Mouse (Mus musculus) midbrain, embryonic 12.5 days (tissue): ENCODE measurements around the gene Tmbim1. TPM values are rescaled to one million over a fixed set of nuclear protein-coding genes. Genes with fewer than 3 reads are reported as not detected.

Experiments
- ATAC-seq: fragments of 200-750 bp; cut with Nextera tagmentation; 2 replicates; pipeline ENCODE4 v1.8.0; 2017; ENCODE audit warnings: low read depth, moderate TSS enrichment, moderate library complexity; ENCODE audit not compliant: low FRiP score
- H3K27ac ChIP-seq: fragments of 300-500 bp; sonication (generic); replicated peaks from 2 replicates; pipeline ENCODE4 v1.5.1; 2016; ENCODE audit warnings: mild to moderate bottlenecking
- H3K27me3 ChIP-seq: fragments of 300-500 bp; sonication (generic); 2 replicates; pipeline ENCODE4 v1.6.1; 2016; ENCODE audit warnings: mild to moderate bottlenecking
- H3K36me3 ChIP-seq: fragments of 300-500 bp; sonication (generic); 2 replicates; pipeline ENCODE4 v1.6.1; 2016
- H3K4me1 ChIP-seq: fragments of 300-500 bp; sonication (generic); 2 replicates; pipeline ENCODE4 v1.6.1; 2016
- H3K4me2 ChIP-seq: fragments of 300-500 bp; sonication (generic); replicated peaks from 2 replicates; pipeline ENCODE4 v1.6.1; 2016; ENCODE audit warnings: mild to moderate bottlenecking, moderate library complexity
- H3K4me3 ChIP-seq: fragments of 300-500 bp; sonication (generic); 2 replicates; pipeline ENCODE4 v1.5.1; 2016; ENCODE audit warnings: mild to moderate bottlenecking
- H3K9ac ChIP-seq: fragments of 300-500 bp; sonication (generic); replicated peaks from 2 replicates; pipeline ENCODE4 v1.6.1; 2016; ENCODE audit warnings: mild to moderate bottlenecking, moderate library complexity
- H3K9me3 ChIP-seq: fragments of 300-500 bp; sonication (generic); 2 replicates; pipeline ENCODE4 v1.6.1; 2016; ENCODE audit warnings: mild to moderate bottlenecking
- WGBS: fragments of 180-500 bp; shearing (Covaris S2); methylation state at CpG from one replicate; pipeline ENCODE4 v1.1.7; 2016; 5-methylcytosine and 5-hydroxymethylcytosine counted together
- polyA plus RNA-seq: library from polyadenylated mRNA; unstranded; fragments of >200 nt; fragmentation: Nextera tagmentation; extraction: Ambion mirVana; gene quantifications from 2 replicates; pipeline ENCODE4 v1.2.1, GENCODE M21; 2016

Gene Tmbim1
- polyA plus RNA-seq, 1 experiment from 2014 or later: 9.8 TPM

DNA sequence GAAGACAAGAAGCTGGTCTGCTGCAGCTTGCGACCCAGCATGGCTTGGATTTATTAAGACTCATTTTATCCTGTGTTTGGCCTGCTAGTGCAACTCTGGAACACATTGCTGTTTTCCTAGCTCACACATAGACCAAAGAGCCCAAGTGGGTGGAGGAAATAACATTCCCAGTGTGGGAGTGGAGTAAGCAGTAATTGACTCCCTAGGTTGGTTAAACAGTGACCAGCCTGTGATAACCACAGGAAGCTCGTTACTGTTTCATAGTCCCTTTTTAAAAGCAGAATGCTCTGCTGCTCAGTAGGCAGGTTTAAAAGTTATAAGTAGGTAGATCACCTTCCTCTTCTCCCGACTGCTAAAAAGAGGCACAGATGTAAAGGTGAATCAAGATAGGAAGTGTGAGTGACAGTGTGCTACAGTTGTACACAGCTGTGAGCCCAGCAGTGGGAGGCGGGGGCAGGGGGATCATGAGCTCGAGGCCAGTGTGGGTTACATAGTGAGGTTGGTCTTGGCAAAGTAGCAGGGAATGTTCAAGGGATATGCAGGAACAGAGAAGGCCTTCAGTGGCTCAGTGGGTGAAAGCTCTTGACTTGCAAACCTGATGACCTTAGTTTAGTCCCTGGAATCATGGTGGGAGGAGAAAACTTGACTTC is 56.0 kb downstream of the Tmbim1 start:
- H3K4me1 ChIP-seq: peaks cover 2% of the 10 kb centered on the region; the same call in 1 of the 2 replicates
- no peak overlapping the region for H3K9ac ChIP-seq
- no peak overlapping the region for H3K27ac ChIP-seq
- no peak for ATAC-seq
- WGBS: 92% methylated on average over 5 of the region's 5 CpGs
- peaks cover 63% of the 10 kb centered on the region for H3K36me3 ChIP-seq
- H3K4me3 ChIP-seq: no peak overlapping the region
- H3K4me2 ChIP-seq: no peak overlapping the region
- H3K27me3 ChIP-seq: no peaks in the 10 kb centered on the region
- H3K9me3 ChIP-seq: no peaks in the 10 kb centered on the region

GRCm38 (mm10) chr1:74248799-74249198 is 56.6 kb downstream of the Tmbim1 start:
- peaks cover 2% of the 10 kb centered on the region; the same call in 1 of the 2 replicates for H3K4me1 ChIP-seq
- no peak overlapping the region for H3K4me3 ChIP-seq
- ATAC-seq: no peak
- H3K36me3 ChIP-seq: peaks cover 56% of the 10 kb centered on the region
- H3K9ac ChIP-seq: no peak overlapping the region
- 81% methylated on average over 1 of the region's 1 CpGs for WGBS
- H3K27ac ChIP-seq: no peak overlapping the region
- no peaks in the 10 kb centered on the region for H3K27me3 ChIP-seq
- H3K4me2 ChIP-seq: no peak overlapping the region
- H3K9me3 ChIP-seq: no peaks in the 10 kb centered on the region

DNA sequence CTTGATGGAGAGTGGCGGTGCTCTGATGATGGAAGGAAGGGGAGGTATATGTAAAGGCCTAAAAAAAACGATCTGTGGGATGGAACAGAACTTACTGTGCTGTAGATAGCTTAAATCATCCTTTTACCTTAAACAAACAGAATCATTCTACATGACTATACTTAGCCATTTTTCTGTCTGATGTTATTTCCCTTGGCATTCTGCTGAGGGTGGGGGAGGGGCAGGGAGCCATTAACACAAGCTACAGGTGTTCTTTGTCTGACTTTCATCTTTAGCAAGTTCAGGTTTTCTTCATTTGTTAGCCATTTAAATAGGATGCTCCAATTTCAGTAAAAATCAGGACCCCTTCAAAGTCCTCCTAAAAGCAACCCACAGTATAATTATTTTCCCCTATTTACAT is 59.9 kb downstream of the Tmbim1 start:
- Histone ChIP-seq H3K27ac (no peak overlapping the region), H3K36me3 (peaks cover 26% of the 10 kb centered on the region), H3K4me2 (no peak overlapping the region), H3K27me3 (no peaks in the 10 kb centered on the region), H3K9me3 (no peaks in the 10 kb centered on the region), H3K4me3 (no peak overlapping the region), H3K4me1 (peaks cover 3% of the 10 kb centered on the region; the same call in 1 of the 2 replicates), H3K9ac (no peak overlapping the region)
- no peak for ATAC-seq
- WGBS: 88% methylated on average over 2 of the region's 2 CpGs

DNA sequence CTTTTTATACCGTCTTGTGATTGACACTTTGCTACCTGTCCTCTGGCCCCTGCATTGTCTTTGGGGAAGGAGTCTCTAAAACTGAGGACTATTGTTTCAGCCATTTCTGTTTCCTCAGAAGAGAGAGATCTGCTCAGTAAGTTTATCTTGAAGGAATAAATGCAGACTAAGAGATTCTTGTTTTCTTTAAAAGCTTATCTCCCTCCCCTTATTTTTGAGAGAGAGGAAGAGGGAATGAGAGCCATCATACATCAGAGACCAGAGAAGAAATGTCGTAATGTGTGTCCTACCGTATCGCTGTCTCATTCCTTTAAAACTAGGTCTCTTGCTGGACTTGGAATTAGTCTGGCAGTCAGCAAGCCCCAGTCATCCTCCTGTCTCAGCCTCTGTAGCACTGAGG is 64.6 kb downstream of the Tmbim1 start:
- no peak overlapping the region for H3K4me2 ChIP-seq
- no peaks in the 10 kb centered on the region for H3K36me3 ChIP-seq
- WGBS: 90% methylated on average over 4 of the region's 4 CpGs
- no peak overlapping the region for H3K9ac ChIP-seq
- H3K27ac ChIP-seq: no peak overlapping the region
- no peak for ATAC-seq
- no peaks in the 10 kb centered on the region for H3K27me3 ChIP-seq
- peaks cover 38% of the 10 kb centered on the region for H3K4me1 ChIP-seq
- no peaks in the 10 kb centered on the region for H3K9me3 ChIP-seq
- no peak overlapping the region for H3K4me3 ChIP-seq

DNA sequence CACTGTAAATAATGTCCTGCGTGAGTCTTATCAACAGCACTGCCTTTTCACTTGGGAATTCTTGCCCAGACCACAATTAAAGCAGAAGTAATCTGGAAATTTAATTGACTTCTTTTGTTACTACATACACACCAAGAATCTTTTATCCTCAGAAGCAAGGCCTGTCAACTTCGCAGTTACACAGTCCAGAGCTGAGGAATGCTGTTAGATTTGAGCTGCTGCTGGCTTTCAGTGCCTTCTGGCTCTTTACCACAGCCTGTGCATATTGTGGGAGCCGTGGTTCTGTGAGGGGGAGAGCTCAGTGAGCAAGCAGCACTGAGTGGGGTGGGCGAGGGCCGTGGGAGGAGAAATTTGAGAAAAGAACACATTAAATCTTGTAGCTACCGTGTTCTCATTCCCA is 65.1 kb downstream of the Tmbim1 start:
- Histone ChIP-seq H3K27ac (no peak overlapping the region), H3K9ac (no peak overlapping the region)

GRCm38 (mm10) chr1:74239618-74240017 is 65.8 kb downstream of the Tmbim1 start:
- no peaks in the 10 kb centered on the region for H3K9me3 ChIP-seq
- H3K27ac ChIP-seq: no peak overlapping the region
- H3K9ac ChIP-seq: no peak overlapping the region
- ATAC-seq: no peak
- H3K4me2 ChIP-seq: peak overlapping the region; percentile 23; the same call in 1 of the 2 replicates
- no peaks in the 10 kb centered on the region for H3K36me3 ChIP-seq
- 71% methylated on average over 11 of the region's 11 CpGs for WGBS
- H3K27me3 ChIP-seq: peaks cover 5% of the 10 kb centered on the region; the same call in 1 of the 2 replicates
- no peak overlapping the region for H3K4me3 ChIP-seq
- peaks cover 36% of the 10 kb centered on the region for H3K4me1 ChIP-seq

More for the DNA sequence above, 65.1 kb downstream of the Tmbim1 start:
- H3K36me3 ChIP-seq: no peaks in the 10 kb centered on the region
- H3K4me2 ChIP-seq: no peak overlapping the region
- 85% methylated on average over 6 of the region's 6 CpGs for WGBS
- H3K4me1 ChIP-seq: peaks cover 38% of the 10 kb centered on the region
- ATAC-seq: no peak
- H3K4me3 ChIP-seq: no peak overlapping the region
- H3K9me3 ChIP-seq: no peaks in the 10 kb centered on the region
- H3K27me3 ChIP-seq: no peaks in the 10 kb centered on the region

DNA sequence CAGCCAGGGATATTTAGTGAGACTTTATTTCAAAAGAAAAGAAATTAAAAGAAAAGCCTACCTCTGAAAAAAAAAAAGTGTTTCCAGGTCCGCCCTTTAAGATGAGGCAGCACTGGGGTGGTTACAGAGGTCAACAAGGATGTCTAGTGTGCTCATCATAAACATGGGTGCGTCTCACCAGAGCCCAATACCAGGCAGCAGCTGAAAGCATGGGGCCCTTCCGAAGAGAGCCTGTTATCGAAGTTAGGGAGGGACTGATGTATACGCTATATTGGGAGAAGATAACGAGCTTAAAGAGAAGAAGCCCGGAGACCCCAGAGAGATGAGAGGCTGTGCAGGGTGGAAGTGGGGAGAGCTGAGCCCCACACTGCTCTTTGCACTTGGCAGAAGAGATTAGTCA is 66.3 kb downstream of the Tmbim1 start:
- peaks cover 7% of the 10 kb centered on the region; the same call in 1 of the 2 replicates for H3K27me3 ChIP-seq
- H3K36me3 ChIP-seq: no peaks in the 10 kb centered on the region
- no peak for ATAC-seq
- H3K9me3 ChIP-seq: no peaks in the 10 kb centered on the region
- H3K4me2 ChIP-seq: peak overlapping the region; percentile 23; the same call in 1 of the 2 replicates
- H3K4me1 ChIP-seq: peaks cover 36% of the 10 kb centered on the region
- no peak overlapping the region for H3K27ac ChIP-seq
- H3K4me3 ChIP-seq: no peak overlapping the region
- 68% methylated on average over 7 of the region's 7 CpGs for WGBS
- no peak overlapping the region for H3K9ac ChIP-seq

Other genes starting within 250 kb of the Tmbim1 start
- 17.1 and 21.0 TPM in 2 replicates for gene Tns1, start 181.2 kb downstream of the Tmbim1 start, polyA plus RNA-seq
- gene Rufy4, start 180.1 kb downstream of the Tmbim1 start, polyA plus RNA-seq: 0.37 and 0.67 TPM in 2 replicates
- gene Cxcr2, start 151.6 kb downstream of the Tmbim1 start, polyA plus RNA-seq: 0.09 and 0.10 TPM in 2 replicates
- not detected in 2 replicates for gene Cxcr1, start 111.0 kb downstream of the Tmbim1 start, polyA plus RNA-seq
- gene Arpc2, start 69.5 kb downstream of the Tmbim1 start, polyA plus RNA-seq: 357 and 363 TPM in 2 replicates
- not detected in 2 replicates for gene Gpbar1, start 27.1 kb downstream of the Tmbim1 start, polyA plus RNA-seq
- gene Aamp, start 20.9 kb downstream of the Tmbim1 start, polyA plus RNA-seq: 176 and 181 TPM in 2 replicates
- gene Pnkd, start 20.7 kb downstream of the Tmbim1 start, polyA plus RNA-seq: 75.0 and 85.3 TPM in 2 replicates
- 0.58 and 0.66 TPM in 2 replicates for gene Catip, start 56.5 kb upstream of the Tmbim1 start, polyA plus RNA-seq
- gene Slc11a1, start 69.6 kb upstream of the Tmbim1 start, polyA plus RNA-seq: 2.3 and 2.4 TPM in 2 replicates
- gene Ctdsp1, start 85.9 kb upstream of the Tmbim1 start, polyA plus RNA-seq: 28.9 and 31.0 TPM in 2 replicates
- gene Vil1, start 103.8 kb upstream of the Tmbim1 start, polyA plus RNA-seq: 0.28 and 0.55 TPM in 2 replicates
- 74.3 TPM in 2 replicates for gene Cnot9, start 200.4 kb upstream of the Tmbim1 start, polyA plus RNA-seq
- 1.1 and 1.5 TPM in 2 replicates for gene Plcd4, start 237.3 kb upstream of the Tmbim1 start, polyA plus RNA-seq
- 42.1 and 44.2 TPM in 2 replicates for gene Usp37, start 238.7 kb upstream of the Tmbim1 start, polyA plus RNA-seq